Mouse (Mus musculus) hindbrain, embryonic 12.5 days (tissue): ENCODE measurements around the gene Guk1. TPM values are rescaled to one million over a fixed set of nuclear protein-coding genes. Genes with fewer than 3 reads are reported as not detected.
A peak's percentile ranks its signal among the peaks of the same experiment; 100 is the strongest.
"Not testable (repeated sequence)": the region's sequence is repeated elsewhere in the genome, so short reads cannot be mapped to it uniquely, and the experiment has no call there.

Experiments used
- ATAC-seq: fragments of 200-750 bp; cut with Nextera tagmentation; 2 replicates; pipeline ENCODE4 v1.8.0; 2017; ENCODE audit warnings: moderate TSS enrichment; ENCODE audit not compliant: low FRiP score
- H3K27ac ChIP-seq: fragments of 300-500 bp; sonication (generic); 2 replicates; pipeline ENCODE4 v1.5.1; 2016; ENCODE audit warnings: mild to moderate bottlenecking
- H3K27me3 ChIP-seq: fragments of 300-500 bp; sonication (generic); 2 replicates; pipeline ENCODE4 v1.6.1; 2016; ENCODE audit warnings: mild to moderate bottlenecking
- H3K36me3 ChIP-seq: fragments of 300-500 bp; sonication (generic); 2 replicates; pipeline ENCODE4 v1.6.1; 2016; ENCODE audit warnings: mild to moderate bottlenecking
- H3K4me1 ChIP-seq: fragments of 300-500 bp; sonication (generic); 2 replicates; pipeline ENCODE4 v1.6.1; 2016
- H3K4me2 ChIP-seq: fragments of 300-500 bp; sonication (generic); replicated peaks from 2 replicates; pipeline ENCODE4 v1.6.1; 2016; ENCODE audit warnings: mild to moderate bottlenecking
- H3K4me3 ChIP-seq: fragments of 300-500 bp; sonication (generic); 2 replicates; pipeline ENCODE4 v1.5.1; 2016; ENCODE audit warnings: mild to moderate bottlenecking
- H3K9ac ChIP-seq: fragments of 300-500 bp; sonication (generic); 2 replicates; pipeline ENCODE4 v1.6.1; 2016; ENCODE audit warnings: mild to moderate bottlenecking, moderate library complexity
- H3K9me3 ChIP-seq: fragments of 300-500 bp; sonication (generic); replicated peaks from 2 replicates; pipeline ENCODE4 v1.6.1; 2016; ENCODE audit warnings: mild to moderate bottlenecking
- WGBS: fragments of 180-500 bp; shearing (Covaris S2); methylation state at CpG from one replicate; pipeline ENCODE4 v1.1.7; 2016; 5-methylcytosine and 5-hydroxymethylcytosine counted together
- polyA plus RNA-seq: library from polyadenylated mRNA; unstranded; fragments of >200 nt; fragmentation: Nextera tagmentation; extraction: Ambion mirVana; gene quantifications from 2 replicates; pipeline ENCODE4 v1.2.1, GENCODE M21; 2016

The Guk1 gene
- polyA plus RNA-seq, 1 experiment from 2014 or later = 112 TPM

DNA sequence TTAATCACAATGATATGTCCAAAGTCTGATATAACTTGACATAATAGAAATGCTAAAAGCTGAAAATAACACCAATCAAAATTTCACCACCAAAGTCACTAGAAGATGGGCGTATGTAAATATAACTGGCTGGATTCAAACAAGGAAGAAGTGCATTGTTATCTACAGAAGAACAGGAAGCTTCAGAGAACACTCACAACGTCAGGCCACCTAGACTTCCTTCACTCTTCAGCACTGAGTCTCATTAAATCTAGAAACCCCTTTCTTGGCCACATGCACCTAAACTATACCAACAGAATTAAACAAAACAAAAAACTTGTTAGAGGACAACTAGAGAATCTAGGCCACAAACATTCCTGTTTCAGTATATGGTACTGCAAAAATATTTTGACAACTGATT is 32.5 kb upstream of the Guk1 start:
- no peak overlapping the region for H3K4me2 ChIP-seq
- ATAC-seq = no peak
- 73% methylated on average over 2 of the region's 2 CpGs for WGBS
- no peak overlapping the region for H3K27ac ChIP-seq
- peaks cover 12% of the 10 kb centered on the region for H3K36me3 ChIP-seq
- no peak overlapping the region for H3K9ac ChIP-seq
- no peak overlapping the region for H3K4me3 ChIP-seq
- H3K4me1 ChIP-seq = peaks cover 39% of the 10 kb centered on the region
- H3K27me3 ChIP-seq = no peaks in the 10 kb centered on the region
- H3K9me3 ChIP-seq = no peaks in the 10 kb centered on the region

DNA sequence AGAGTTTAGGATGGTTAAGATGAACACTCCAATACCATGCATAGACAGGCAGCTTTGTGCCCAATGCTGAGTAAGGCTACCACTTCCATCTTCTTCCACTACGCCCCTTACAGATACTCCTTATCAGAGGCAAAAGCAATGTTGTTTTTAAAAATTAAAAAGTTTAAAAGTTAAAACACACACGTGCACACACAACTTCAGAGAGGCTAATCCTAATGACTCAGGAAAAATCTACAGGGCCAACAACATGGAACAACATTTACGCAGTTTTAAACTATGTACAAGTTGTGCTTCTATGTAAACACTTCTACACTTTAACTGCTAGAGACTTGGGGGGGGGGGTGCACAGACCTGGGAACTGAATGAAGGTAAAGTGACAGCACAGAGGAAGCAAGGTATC is 32.0 kb upstream of the Guk1 start:
- H3K9ac ChIP-seq = no peak overlapping the region
- no peaks in the 10 kb centered on the region for H3K9me3 ChIP-seq
- H3K4me3 ChIP-seq = no peak overlapping the region
- peaks cover 13% of the 10 kb centered on the region for H3K36me3 ChIP-seq
- no peaks in the 10 kb centered on the region for H3K27me3 ChIP-seq
- H3K27ac ChIP-seq = no peak overlapping the region
- H3K4me2 ChIP-seq = no peak overlapping the region
- no peak for ATAC-seq
- H3K4me1 ChIP-seq = peaks cover 39% of the 10 kb centered on the region
- WGBS = 93% methylated on average over 3 of the region's 3 CpGs

DNA sequence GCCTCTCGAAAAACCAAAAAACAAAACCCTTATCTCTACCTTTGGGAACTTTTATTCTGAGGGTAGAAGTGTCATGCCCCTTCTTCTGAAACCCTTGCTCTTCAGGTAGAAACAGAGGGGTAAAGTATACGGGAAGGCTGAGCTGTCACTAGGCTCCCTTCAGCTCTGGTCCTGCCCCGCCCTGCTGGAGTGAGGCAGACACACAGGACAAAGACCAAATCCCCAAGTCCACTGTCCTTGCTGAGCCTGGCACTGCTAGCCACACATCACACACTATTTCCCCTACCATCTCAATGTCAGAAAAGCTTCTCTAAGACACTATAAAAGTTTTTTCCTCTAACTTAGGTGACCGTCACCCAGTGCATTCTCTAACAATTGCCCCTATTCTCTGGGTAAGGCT is 30.3 kb upstream of the Guk1 start:
- Histone ChIP-seq H3K4me1 (peaks cover 33% of the 10 kb centered on the region), H3K27ac (no peak overlapping the region), H3K4me2 (no peak overlapping the region), H3K27me3 (no peaks in the 10 kb centered on the region), H3K4me3 (no peak overlapping the region), H3K36me3 (peaks cover 19% of the 10 kb centered on the region), H3K9ac (no peak overlapping the region), H3K9me3 (no peaks in the 10 kb centered on the region)
- no peak for ATAC-seq
- WGBS = 94% methylated on average over 4 of the region's 4 CpGs

DNA sequence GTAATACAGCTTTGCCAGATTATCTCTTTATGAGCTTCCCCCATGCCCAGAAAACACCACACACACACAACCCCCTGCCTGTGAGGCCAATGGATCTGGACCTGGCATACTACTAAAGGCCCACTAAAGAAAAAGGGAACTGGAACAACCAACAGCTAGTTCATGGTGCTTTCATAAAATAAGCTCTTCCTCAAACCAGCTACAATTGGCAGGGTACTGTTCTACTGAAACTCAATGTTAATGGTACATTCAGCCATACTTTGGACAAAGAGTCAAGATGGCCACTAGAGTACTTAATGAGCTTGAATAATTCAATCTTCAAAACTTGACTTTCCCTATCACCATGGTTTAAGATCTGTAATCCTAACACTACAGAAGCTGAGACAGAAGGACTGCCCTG is 29.6 kb upstream of the Guk1 start:
- no peak overlapping the region for H3K9ac ChIP-seq
- ATAC-seq = no peak
- H3K27me3 ChIP-seq = no peaks in the 10 kb centered on the region
- no peak overlapping the region for H3K4me2 ChIP-seq
- no peak overlapping the region for H3K4me3 ChIP-seq
- peaks cover 19% of the 10 kb centered on the region for H3K36me3 ChIP-seq
- no peak overlapping the region for H3K27ac ChIP-seq
- H3K9me3 ChIP-seq = no peaks in the 10 kb centered on the region
- H3K4me1 ChIP-seq = peaks cover 27% of the 10 kb centered on the region

DNA sequence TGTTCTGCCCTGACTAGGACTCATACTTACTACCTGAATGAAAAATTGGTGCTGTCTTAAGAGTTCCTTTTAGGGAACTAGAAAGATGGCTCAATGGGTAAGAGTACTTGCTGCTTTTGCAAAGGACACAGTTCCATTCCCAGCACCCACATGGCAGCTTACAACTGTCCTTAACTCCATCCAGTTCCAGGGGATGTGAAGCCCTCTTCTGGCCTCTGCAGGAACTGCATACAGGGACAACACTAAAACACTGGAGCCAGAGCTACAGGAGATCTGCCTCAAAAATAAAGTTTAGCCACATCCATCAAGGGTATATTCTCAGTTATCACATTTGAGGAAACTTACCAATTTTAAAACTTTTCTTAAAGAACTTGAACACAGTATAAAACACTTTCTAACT is 27.1 kb upstream of the Guk1 start:
- H3K4me3 ChIP-seq = no peak overlapping the region
- H3K4me2 ChIP-seq = no peak overlapping the region
- no peak overlapping the region for H3K9ac ChIP-seq
- H3K4me1 ChIP-seq = peaks cover 6% of the 10 kb centered on the region
- no peak for ATAC-seq
- peaks cover 19% of the 10 kb centered on the region for H3K36me3 ChIP-seq
- H3K27ac ChIP-seq = no peak overlapping the region
- no peaks in the 10 kb centered on the region for H3K9me3 ChIP-seq
- H3K27me3 ChIP-seq = no peaks in the 10 kb centered on the region

DNA sequence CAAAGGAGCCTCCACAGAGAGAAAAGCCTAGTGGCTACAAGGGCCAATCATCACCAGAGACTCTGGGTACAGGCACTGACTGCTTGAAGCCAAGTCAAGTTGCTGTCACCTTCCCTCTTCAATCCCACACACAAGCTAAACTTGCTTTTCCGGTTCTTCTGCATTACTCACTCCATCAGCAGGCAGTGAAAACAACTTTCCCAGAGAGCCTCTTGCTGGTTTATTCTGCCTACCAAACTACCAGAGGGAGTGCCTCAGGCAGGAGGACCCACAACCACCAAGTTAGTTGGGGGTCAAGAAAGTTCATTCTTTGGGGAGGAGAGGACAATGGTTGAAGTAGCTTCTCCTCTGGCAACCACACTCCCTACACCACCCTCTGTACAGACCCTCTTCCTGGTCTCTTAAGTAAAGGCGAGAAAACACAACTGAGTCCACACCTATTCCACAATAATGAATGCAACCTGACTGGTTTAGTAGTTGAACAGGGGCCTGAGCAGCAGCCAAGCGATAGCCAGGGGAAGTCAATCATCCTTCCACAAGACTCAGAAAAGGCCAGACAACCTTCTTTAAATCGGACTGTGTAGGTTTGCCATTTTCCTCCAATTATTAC is 26.5 kb upstream of the Guk1 start:
- Histone ChIP-seq H3K4me1 (peaks cover 6% of the 10 kb centered on the region), H3K9me3 (no peaks in the 10 kb centered on the region), H3K36me3 (peaks cover 16% of the 10 kb centered on the region), H3K9ac (no peak overlapping the region), H3K27me3 (no peaks in the 10 kb centered on the region), H3K4me2 (no peak overlapping the region), H3K27ac (no peak overlapping the region), H3K4me3 (no peak overlapping the region)
- whole genome bisulfite sequencing = 86% methylated on average over 4 of the region's 4 CpGs
- ATAC-seq = no peak

GRCm38 (mm10) chr11:59216955-59217354 is 24.9 kb upstream of the Guk1 start:
- no peaks in the 10 kb centered on the region for H3K27me3 ChIP-seq
- ATAC-seq = no peak
- whole genome bisulfite sequencing = 91% methylated on average over 3 of the region's 3 CpGs

GRCm38 (mm10) chr11:59212892-59213494 is 21.0 kb upstream of the Guk1 start:
- Histone ChIP-seq H3K36me3 (peaks cover 34% of the 10 kb centered on the region), H3K27ac (no peak overlapping the region)
- WGBS = 96% methylated on average over 12 of the region's 12 CpGs

More at GRCm38 (mm10) chr11:59216955-59217354, 24.9 kb upstream of the Guk1 start:
- Histone ChIP-seq H3K4me1 (peaks cover 6% of the 10 kb centered on the region; the same call in 1 of the 2 replicates), H3K4me2 (no peak overlapping the region), H3K9me3 (no peaks in the 10 kb centered on the region), H3K27ac (no peak overlapping the region), H3K9ac (no peak overlapping the region), H3K36me3 (peaks cover 24% of the 10 kb centered on the region), H3K4me3 (no peak overlapping the region)

DNA sequence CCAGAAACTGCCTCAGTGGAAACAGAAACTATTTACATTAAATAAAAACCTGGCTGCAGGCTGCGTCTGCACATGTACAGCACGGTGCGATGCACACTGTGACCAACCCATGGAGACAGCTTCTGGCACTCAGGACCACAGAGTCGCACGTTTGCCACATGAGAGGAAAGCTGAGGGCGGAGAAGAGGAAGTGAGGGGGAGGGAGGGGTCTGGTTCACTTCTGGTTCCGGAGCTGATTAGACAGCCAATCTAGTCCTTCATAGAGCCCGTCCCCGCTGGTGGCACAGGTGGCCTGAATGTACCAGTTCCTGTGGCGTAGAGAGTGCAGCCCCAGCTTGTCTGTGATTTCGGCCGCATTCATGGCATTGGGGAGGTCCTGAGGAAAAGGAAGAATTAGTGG is 20.3 kb upstream of the Guk1 start:
- H3K36me3 ChIP-seq = peaks cover 32% of the 10 kb centered on the region
- not testable (repeated sequence) for H3K27ac ChIP-seq, H3K9ac ChIP-seq, H3K27me3 ChIP-seq, ATAC-seq, H3K4me2 ChIP-seq, H3K9me3 ChIP-seq, H3K4me3 ChIP-seq
- WGBS = 85% methylated on average over 12 of the region's 12 CpGs
- peaks cover 26% of the 10 kb centered on the region for H3K4me1 ChIP-seq

More at GRCm38 (mm10) chr11:59212892-59213494, 21.0 kb upstream of the Guk1 start:
- Histone ChIP-seq H3K27me3 (no peaks in the 10 kb centered on the region), H3K9me3 (no peaks in the 10 kb centered on the region), H3K9ac (no peak overlapping the region), H3K4me2 (no peak overlapping the region), H3K4me3 (no peak overlapping the region), H3K4me1 (peaks cover 21% of the 10 kb centered on the region)
- no peak for ATAC-seq

DNA sequence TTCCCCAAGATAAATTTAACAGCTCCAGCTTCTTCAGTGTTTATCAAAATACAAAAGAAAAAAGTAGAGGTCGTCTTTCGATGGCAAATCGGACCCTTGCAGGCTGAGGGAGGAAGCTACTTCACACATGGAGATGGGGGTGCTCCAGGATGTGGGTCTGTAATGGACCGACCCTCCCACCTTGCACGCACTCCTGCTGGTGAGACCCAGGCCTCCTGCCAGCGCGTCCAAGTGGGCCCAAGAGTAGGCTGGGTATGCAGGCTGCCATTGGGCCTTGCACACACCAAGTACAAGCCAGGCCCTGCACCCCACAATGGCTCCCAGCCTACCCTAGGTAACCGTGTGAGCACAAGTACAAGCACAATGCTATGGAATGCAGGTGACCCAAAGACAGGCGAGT is 19.5 kb upstream of the Guk1 start:
- WGBS = 94% methylated on average over 9 of the region's 9 CpGs
- H3K27me3 ChIP-seq = not testable (repeated sequence)

DNA sequence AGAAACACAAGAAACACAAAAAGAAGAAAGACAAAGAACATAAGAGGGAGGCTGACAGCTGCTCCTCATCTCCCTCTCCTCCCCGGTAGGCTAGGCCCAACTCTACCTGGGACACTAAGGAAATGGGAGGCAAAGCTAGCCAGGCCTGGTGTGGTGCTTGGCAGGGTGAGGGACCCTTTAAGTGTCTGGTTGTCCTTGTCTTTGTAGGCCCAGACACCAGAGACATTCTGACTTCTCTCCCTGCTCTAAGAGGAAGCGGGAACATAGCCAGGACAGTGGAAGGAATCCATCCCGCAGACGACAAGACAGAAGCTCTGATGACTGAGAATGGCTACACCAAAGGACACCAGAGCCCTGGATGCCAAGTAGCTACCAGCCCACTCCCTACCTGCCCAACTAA is 18.0 kb upstream of the Guk1 start:
- no peaks in the 10 kb centered on the region for H3K9me3 ChIP-seq
- WGBS = 85% methylated on average over 4 of the region's 4 CpGs
- peaks cover 51% of the 10 kb centered on the region for H3K36me3 ChIP-seq
- no peak for ATAC-seq
- no peak overlapping the region for H3K27ac ChIP-seq
- no peak overlapping the region for H3K9ac ChIP-seq
- H3K4me3 ChIP-seq = no peak overlapping the region
- H3K4me2 ChIP-seq = no peak overlapping the region
- no peaks in the 10 kb centered on the region for H3K27me3 ChIP-seq
- peaks cover 26% of the 10 kb centered on the region for H3K4me1 ChIP-seq

More for the DNA sequence above, 19.5 kb upstream of the Guk1 start:
- H3K9ac ChIP-seq, H3K4me2 ChIP-seq, H3K4me3 ChIP-seq, H3K27ac ChIP-seq, H3K9me3 ChIP-seq, ATAC-seq: not testable (repeated sequence)
- peaks cover 35% of the 10 kb centered on the region for H3K36me3 ChIP-seq
- peaks cover 26% of the 10 kb centered on the region for H3K4me1 ChIP-seq

- Histone ChIP-seq H3K9me3 (no peaks in the 10 kb centered on the region), H3K4me3 (peak overlapping the region; percentile 89; the same call in 1 of the 2 replicates), H3K4me1 (peaks cover 26% of the 10 kb centered on the region), H3K27me3 (no peaks in the 10 kb centered on the region), H3K27ac (peak overlapping the region; percentile 92; the same call in 1 of the 2 replicates), H3K36me3 (peaks cover 53% of the 10 kb centered on the region), H3K9ac (no peak overlapping the region), H3K4me2 (peak overlapping the region; percentile 87)
- WGBS = 70% methylated on average over 5 of the region's 5 CpGs
- no peak for ATAC-seq
Measured at GRCm38 (mm10) chr11:59209580-59209979, 17.6 kb upstream of the Guk1 start.

DNA sequence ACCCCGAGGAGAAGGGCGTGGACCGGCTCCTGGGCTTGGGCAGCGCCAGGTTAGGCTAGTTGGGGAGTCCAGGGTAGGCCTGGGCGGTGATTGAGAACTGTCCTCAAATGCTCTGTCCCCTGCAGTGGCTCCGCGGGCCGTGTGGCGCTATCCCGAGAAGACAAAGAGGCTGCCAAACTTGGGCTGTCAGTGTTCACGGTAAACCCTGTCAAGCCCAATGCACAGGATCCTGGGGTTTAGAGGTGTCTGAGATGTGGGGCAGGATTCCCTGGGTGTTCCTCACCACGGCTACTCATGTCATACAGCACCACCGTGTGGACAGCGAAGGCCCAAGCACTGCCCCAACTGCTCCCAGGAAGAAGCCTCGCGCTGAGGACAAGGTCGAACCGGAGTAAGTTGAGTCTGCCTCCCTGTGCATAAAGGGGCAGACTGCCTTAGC is 17.0 kb upstream of the Guk1 start:
- WGBS = 12% methylated on average over 18 of the region's 18 CpGs
- H3K9me3 ChIP-seq = no peaks in the 10 kb centered on the region
- no peaks in the 10 kb centered on the region for H3K27me3 ChIP-seq
- H3K36me3 ChIP-seq = peaks cover 58% of the 10 kb centered on the region
- H3K4me2 ChIP-seq = peak overlapping the region; percentile 87
- peak; percentile 48 for ATAC-seq
- H3K4me1 ChIP-seq = peaks cover 26% of the 10 kb centered on the region
- peak overlapping the region; percentile 92 for H3K27ac ChIP-seq
- peak overlapping the region; percentile 89 for H3K4me3 ChIP-seq
- peak overlapping the region; percentile 85 for H3K9ac ChIP-seq
